Mouse (Mus musculus): ENCODE data around the gene Gm6205. TPM values are rescaled to one million over a fixed set of nuclear protein-coding genes. Genes with fewer than 3 reads are reported as not detected.
"Not testable (repeated sequence)": the region's sequence is repeated elsewhere in the genome, so short reads cannot be mapped to it uniquely, and the experiment has no call there.

The Gm6205 gene
- not detected in 2 replicates for polyA plus RNA-seq (2012; rRNA removed)

DNA sequence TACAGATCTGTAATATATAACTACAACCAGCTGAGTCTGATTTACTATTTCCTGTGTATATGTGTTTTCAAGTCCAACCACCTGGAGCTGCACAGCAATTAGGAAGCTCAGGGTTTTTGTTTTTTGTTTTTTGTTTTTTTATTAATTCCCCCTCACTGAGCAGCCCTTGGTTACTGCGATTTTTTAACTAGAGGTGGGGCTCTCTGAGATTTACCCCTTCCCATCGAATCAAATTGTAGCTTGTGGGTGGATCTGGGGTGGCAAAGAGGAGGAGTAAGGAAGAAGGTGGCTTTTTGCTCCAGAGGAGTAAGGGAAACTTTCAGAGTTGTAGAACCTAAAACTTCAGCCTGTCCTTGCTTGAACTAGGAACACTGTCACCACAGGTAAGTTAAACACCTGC lies at the start of gene Gm6205:
Gm6205 (plus strand) TSS at position 301 of the 400 bp plus-strand sequence.
- WGBS, result no CpG with 5 or more reads among the region's 2 CpGs
- H3K4me1 ChIP-seq (ENCODE audit: control insufficient read depth, insufficient read depth, low read length); H3K4me3 ChIP-seq (replicated peaks; ENCODE audit: insufficient read depth, low read depth, low read length): not testable (repeated sequence)

GRCm38 (mm10) chr5:94616242-94616641 lies 31.9 kb upstream of the Gm6205 start, which contains the start of gene Gm3147:
Gene Gm3147 (minus strand): TSS chr5:94616342.
- H3K4me1 ChIP-seq (ENCODE audit: control insufficient read depth, insufficient read depth, low read length); H3K4me3 ChIP-seq (replicated peaks; ENCODE audit: insufficient read depth, low read depth, low read length); DNase-seq; H3K27me3 ChIP-seq (ENCODE audit: control insufficient read depth, insufficient read depth, low read length); H3K27ac ChIP-seq (ENCODE audit: insufficient read depth, low read length): not testable (repeated sequence)
- no CpG with 5 or more reads among the region's 1 CpGs for WGBS

More for the DNA sequence above, at the start of gene Gm6205:
- H3K27ac ChIP-seq (ENCODE audit: insufficient read depth, low read length); H3K27me3 ChIP-seq (ENCODE audit: control insufficient read depth, insufficient read depth, low read length); DNase-seq: not testable (repeated sequence)

GRCm38 (mm10) chr5:94623679-94624078 lies 24.5 kb upstream of the Gm6205 start, which contains the start of gene Gm6509:
Gene Gm6509 (plus strand): TSS chr5:94623979.
- H3K4me1 ChIP-seq (ENCODE audit: control insufficient read depth, insufficient read depth, low read length); H3K27ac ChIP-seq (ENCODE audit: insufficient read depth, low read length); H3K4me3 ChIP-seq (replicated peaks; ENCODE audit: insufficient read depth, low read depth, low read length); H3K27me3 ChIP-seq (ENCODE audit: control insufficient read depth, insufficient read depth, low read length); DNase-seq: not testable (repeated sequence)
- WGBS, result 67% methylated on average over 1 of the region's 2 CpGs

Other genes starting within 250 kb of the Gm6205 start
- not detected in 2 replicates for gene Gm7682, start 202.6 kb upstream of the Gm6205 start, polyA plus RNA-seq (2012; rRNA removed)
- not detected in 2 replicates for gene Gm3139, start 122.1 kb upstream of the Gm6205 start, polyA plus RNA-seq (2012; rRNA removed)
- not detected in 2 replicates for gene Gm3147, start 32.0 kb upstream of the Gm6205 start, polyA plus RNA-seq (2012; rRNA removed)
- gene Gm6509, start 24.4 kb upstream of the Gm6205 start, polyA plus RNA-seq (2012; rRNA removed), result not detected in 2 replicates
- not detected in 2 replicates for gene Gm3183, start 217.1 kb downstream of the Gm6205 start, polyA plus RNA-seq (2012; rRNA removed)